Mouse (Mus musculus) heart, postnatal 0 days (tissue): ENCODE measurements at regions not wholly inside any gene's neighbourhood (a gene's known extent, or its start where the extent isn't known, plus 50 kb on each side); places are given as distances from the start of the nearest gene placed in this dataset.

Source experiments
- ATAC-seq: fragments of 200-750 bp; cut with Nextera tagmentation; 2 replicates; pipeline ENCODE4 v1.8.0; 2017; ENCODE audit warnings: low read depth, moderate number of reproducible peaks, moderate library complexity; ENCODE audit not compliant: insufficient read depth
- DNase-seq: peaks from one replicate; pipeline ENCODE4 v3.0.0-alpha.2; 2016; ENCODE audit warnings: low spot score
- H3K27ac ChIP-seq: fragments of 300-500 bp; sonication (generic); 2 replicates; pipeline ENCODE4 v1.5.1; 2014; ENCODE audit warnings: low read depth, mild to moderate bottlenecking
- H3K27me3 ChIP-seq: fragments of 300-500 bp; sonication (generic); 2 replicates; pipeline ENCODE4 v1.6.1; 2014; ENCODE audit warnings: low read length, mixed read lengths; ENCODE audit not compliant: control insufficient read depth, insufficient read depth
- H3K36me3 ChIP-seq: fragments of 300-500 bp; sonication (generic); replicated peaks from 2 replicates; pipeline ENCODE4 v1.6.1; 2014; ENCODE audit warnings: low read length, mixed read lengths; ENCODE audit not compliant: control insufficient read depth, insufficient read depth
- H3K4me1 ChIP-seq: fragments of 300-500 bp; sonication (generic); 2 replicates; pipeline ENCODE4 v1.6.1; 2014; ENCODE audit warnings: antibody characterized with exemption; ENCODE audit not compliant: control insufficient read depth, insufficient read depth
- H3K4me2 ChIP-seq: fragments of 300-500 bp; sonication (generic); 2 replicates; pipeline ENCODE4 v1.6.1; 2014; ENCODE audit warnings: low read depth, mild to moderate bottlenecking, low read length, moderate library complexity
- H3K4me3 ChIP-seq: fragments of 300-500 bp; sonication (generic); 2 replicates; pipeline ENCODE4 v1.5.1; 2014; ENCODE audit warnings: low read depth, low read length
- H3K9ac ChIP-seq: fragments of 300-500 bp; sonication (generic); replicated peaks from 2 replicates; pipeline ENCODE4 v1.6.1; 2014; ENCODE audit warnings: low read depth, low read length, mixed read lengths
- H3K9me3 ChIP-seq: fragments of 300-500 bp; sonication (generic); replicated peaks from 2 replicates; pipeline ENCODE4 v1.6.1; 2016; ENCODE audit warnings: low read length; ENCODE audit not compliant: control insufficient read depth
- CTCF ChIP-seq: IDR thresholded peaks from 2 replicates; pipeline ENCODE4 v1.5.1; 2016; ENCODE audit warnings: antibody characterized with exemption, control low read depth, low read depth
- EP300 ChIP-seq: IDR thresholded peaks from 2 replicates; pipeline ENCODE4 v1.6.1; 2016; ENCODE audit warnings: antibody characterized with exemption, low read depth
- WGBS: fragments of 180-500 bp; shearing (Covaris S2); extraction: QIAGEN DNeasy Blood & Tissue Kit; methylation state at CpG from one replicate; pipeline ENCODE4 v1.1.7; 2014; 5-methylcytosine and 5-hydroxymethylcytosine counted together

DNA sequence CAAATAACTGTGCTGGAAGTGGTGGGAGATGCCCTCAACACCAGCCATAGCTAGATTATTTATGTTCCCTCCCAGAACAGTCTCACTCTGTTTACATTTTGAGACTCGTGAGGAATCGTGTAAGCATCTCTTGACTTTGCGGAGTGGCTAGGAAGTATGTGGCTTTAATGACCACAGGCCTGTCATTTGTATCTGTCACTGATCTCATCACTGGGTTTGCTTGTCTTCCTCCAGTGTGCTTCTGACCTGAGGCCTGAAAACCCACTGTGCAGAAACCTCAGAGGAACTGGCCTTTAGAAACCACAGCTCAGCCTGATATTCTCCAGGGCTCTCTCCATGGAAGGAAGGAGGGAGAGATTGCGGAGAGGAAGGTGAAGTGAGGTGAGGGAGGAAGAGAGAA is 291.7 kb downstream of the Tbc1d1 start:
- Histone ChIP-seq H3K27ac (no peak overlapping the region), H3K4me3 (no peak overlapping the region), H3K9me3 (no peaks in the 10 kb centered on the region), H3K27me3 (no peaks in the 10 kb centered on the region), H3K36me3 (no peaks in the 10 kb centered on the region), H3K9ac (no peak overlapping the region), H3K4me2 (no peak overlapping the region), H3K4me1 (no peaks in the 10 kb centered on the region)
- 68% methylated on average over 4 of the region's 4 CpGs for WGBS
- TF ChIP-seq CTCF: no peak
- no peak for TF ChIP-seq EP300
- ATAC-seq: no peak
- no peak for DNase-seq

DNA sequence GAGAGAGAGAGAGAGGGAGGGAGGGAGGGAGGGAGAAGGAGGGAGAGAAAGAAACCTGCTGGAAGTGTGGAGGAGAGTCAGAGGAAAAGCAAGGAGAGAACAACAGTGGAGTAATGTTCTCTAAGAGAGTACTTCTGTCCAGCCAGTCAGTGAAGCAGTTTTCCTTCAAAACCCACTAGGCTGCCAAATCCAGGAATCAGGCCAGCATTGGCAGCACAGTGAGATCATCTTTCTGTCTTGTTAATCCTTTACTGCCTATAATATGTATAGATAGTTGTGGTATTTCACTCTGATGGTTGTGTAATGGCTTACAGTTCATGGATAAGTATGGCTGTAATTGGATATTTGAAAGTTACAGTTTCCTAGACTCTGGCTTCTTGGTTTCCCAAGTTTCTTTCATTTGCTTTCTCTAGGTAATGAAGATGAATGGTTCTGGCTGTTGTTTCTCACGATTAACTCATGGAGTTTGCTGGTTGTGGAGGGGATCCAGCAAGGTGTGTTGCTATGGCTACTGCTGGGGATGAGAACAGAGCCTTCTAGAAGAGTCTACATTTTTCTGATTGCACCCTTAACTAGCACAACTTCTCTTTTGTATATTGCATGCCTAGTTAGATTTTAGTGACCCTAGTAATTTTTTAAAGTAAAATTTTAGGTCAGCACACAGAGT is 296.7 kb downstream of the Tbc1d1 start:
- Histone ChIP-seq H3K4me3 (no peak overlapping the region), H3K27ac (no peak overlapping the region), H3K36me3 (no peaks in the 10 kb centered on the region), H3K4me2 (no peak overlapping the region), H3K9me3 (no peaks in the 10 kb centered on the region), H3K9ac (no peak overlapping the region), H3K4me1 (no peaks in the 10 kb centered on the region), H3K27me3 (no peaks in the 10 kb centered on the region)
- WGBS: 22% methylated on average over 1 of the region's 1 CpGs
- no peak for TF ChIP-seq CTCF
- TF ChIP-seq EP300: no peak
- ATAC-seq (no peak), DNase-seq (no peak)

DNA sequence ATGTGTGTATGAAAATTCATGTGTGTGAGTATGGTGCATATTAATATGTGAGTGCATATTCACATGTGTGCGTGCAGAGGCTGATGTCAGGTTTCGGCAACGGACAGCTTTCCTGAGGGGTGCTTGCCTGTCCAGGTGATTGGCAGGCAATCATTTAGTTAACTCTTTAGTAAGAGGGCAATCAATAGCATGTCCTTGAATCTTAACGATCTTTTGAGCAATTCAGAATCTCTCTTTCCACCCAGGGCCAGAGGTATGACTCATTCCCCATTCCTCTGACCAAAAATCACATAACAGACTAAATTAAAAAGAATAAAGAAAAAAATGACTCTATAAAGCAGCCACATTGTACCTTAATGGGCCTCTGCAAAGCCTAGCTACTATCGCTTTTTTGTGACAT is 303.7 kb downstream of the Tbc1d1 start:
- DNase-seq (no peak), ATAC-seq (no peak)
- Histone ChIP-seq H3K9ac (no peak overlapping the region), H3K4me2 (no peak overlapping the region), H3K36me3 (no peaks in the 10 kb centered on the region), H3K27ac (no peak overlapping the region), H3K4me1 (no peaks in the 10 kb centered on the region), H3K9me3 (no peaks in the 10 kb centered on the region), H3K27me3 (no peaks in the 10 kb centered on the region), H3K4me3 (no peak overlapping the region)
- TF ChIP-seq CTCF (no peak), EP300 (no peak)
- WGBS: 86% methylated on average over 5 of the region's 5 CpGs

DNA sequence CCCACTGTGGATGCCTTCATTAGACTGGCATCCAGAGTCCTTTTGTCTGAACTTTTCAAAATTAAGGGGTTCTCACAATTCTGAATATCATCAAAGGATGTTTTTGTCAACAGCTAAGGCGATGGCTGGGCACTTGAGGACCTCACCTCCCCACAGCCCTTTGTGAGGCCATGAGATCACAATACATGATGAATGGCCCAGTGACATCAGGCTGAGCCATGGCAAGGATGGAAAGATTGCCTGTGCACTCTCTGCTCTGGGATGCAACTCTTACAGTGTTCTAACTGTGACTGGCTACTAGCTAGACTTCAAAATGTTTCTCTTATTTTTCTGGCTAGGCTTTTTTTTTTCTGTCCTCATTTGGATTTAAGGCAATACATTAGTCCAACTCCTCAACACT is 304.8 kb downstream of the Tbc1d1 start:
- H3K4me1 ChIP-seq: no peaks in the 10 kb centered on the region
- TF ChIP-seq EP300 (no peak), CTCF (no peak)
- 82% methylated on average over 1 of the region's 1 CpGs for WGBS
- ATAC-seq (no peak), DNase-seq (no peak)
- H3K27me3 ChIP-seq: no peaks in the 10 kb centered on the region
- no peak overlapping the region for H3K9ac ChIP-seq
- no peaks in the 10 kb centered on the region for H3K9me3 ChIP-seq
- H3K4me2 ChIP-seq: no peak overlapping the region
- no peaks in the 10 kb centered on the region for H3K36me3 ChIP-seq
- no peak overlapping the region for H3K27ac ChIP-seq
- H3K4me3 ChIP-seq: no peak overlapping the region

DNA sequence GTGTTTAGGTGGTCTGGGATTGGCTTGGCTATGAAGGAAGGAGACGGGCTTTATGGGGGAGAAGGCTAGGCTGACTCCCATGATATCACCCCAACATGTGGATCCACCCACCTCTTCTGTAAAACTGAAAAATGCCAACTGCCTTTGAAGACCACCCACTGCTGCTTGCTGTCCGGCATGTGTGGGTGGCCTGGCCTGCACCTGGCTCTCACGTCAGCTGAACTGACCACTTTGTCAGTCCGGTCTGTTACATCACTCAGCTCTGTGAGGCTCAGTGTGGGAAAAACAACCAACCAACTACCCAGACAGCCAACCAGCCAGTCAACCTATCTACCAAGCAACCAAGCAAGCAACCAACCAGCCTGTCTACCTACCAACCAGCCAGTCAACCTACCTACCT is 305.5 kb downstream of the Tbc1d1 start:
- 81% methylated on average over 4 of the region's 4 CpGs for whole genome bisulfite sequencing
- H3K9ac ChIP-seq: no peak overlapping the region
- H3K4me1 ChIP-seq: no peaks in the 10 kb centered on the region
- no peaks in the 10 kb centered on the region for H3K36me3 ChIP-seq
- H3K4me2 ChIP-seq: no peak overlapping the region
- DNase-seq (no peak), ATAC-seq (no peak)
- H3K27me3 ChIP-seq: no peaks in the 10 kb centered on the region
- no peak overlapping the region for H3K4me3 ChIP-seq
- no peaks in the 10 kb centered on the region for H3K9me3 ChIP-seq
- H3K27ac ChIP-seq: no peak overlapping the region
- no peak for TF ChIP-seq EP300
- TF ChIP-seq CTCF: no peak

DNA sequence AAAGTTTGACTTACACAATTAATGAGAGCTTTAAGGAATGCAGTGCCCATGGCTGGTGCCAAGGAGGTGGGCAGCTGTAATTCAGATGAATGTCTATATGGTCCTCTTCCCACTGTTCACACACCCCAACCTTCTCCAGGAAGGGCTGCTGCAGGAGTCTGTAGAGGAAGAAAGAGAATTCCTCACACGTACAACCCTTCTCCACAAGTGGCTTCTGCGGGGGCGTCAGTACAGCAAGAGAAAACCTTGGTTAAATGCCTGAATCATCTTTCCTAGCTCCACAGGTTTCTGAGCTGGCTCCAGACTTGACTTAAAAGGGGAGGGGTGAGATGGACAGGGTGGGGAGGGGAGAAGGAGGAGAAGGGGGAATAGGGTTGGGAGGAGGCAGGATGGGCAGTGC is 306.3 kb downstream of the Tbc1d1 start:
- Histone ChIP-seq H3K27me3 (no peaks in the 10 kb centered on the region), H3K4me2 (no peak overlapping the region), H3K4me1 (no peaks in the 10 kb centered on the region), H3K9ac (no peak overlapping the region), H3K27ac (no peak overlapping the region), H3K9me3 (no peaks in the 10 kb centered on the region), H3K36me3 (no peaks in the 10 kb centered on the region), H3K4me3 (no peak overlapping the region)
- DNase-seq (no peak), ATAC-seq (no peak)
- TF ChIP-seq EP300: no peak
- TF ChIP-seq CTCF: no peak
- WGBS: 50% methylated on average over 3 of the region's 3 CpGs
